Mouse (Mus musculus): ENCODE results near the gene Spast. TPM values are rescaled to one million over a fixed set of nuclear protein-coding genes. Genes with fewer than 3 reads are reported as not detected.

The Spast gene
- total and polyA plus RNA-seq, 2 experiments from 2014 or later: 10.5 to 29.9 TPM

DNA sequence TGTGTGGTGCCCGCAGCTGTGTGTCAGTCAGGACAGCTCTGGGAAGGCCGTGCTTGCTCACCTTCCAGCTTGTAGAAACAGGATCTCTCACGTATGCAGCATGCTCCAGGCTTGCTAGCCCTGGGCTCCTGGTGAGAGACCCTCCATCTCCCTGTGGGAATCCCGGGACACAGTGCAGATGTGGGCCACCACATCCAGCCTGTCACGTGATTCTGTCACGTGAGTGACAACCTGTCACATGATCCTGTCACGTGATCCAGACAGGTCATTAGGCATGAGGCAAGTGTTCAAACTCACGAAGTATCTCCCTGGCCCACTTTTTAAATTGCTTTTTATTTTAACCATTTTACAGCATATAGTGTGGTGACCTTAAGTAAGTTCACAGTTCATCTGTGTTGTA is 74.5 kb downstream of the Spast start:
- Histone ChIP-seq H3K27me3 (ENCODE audit: control insufficient read depth, insufficient read depth, low read length) (no peaks in the 10 kb centered on the region), H3K4me1 (ENCODE audit: control insufficient read depth, insufficient read depth) (no peaks in the 10 kb centered on the region), H3K9me3 (replicated peaks; ENCODE audit: control insufficient read depth, low read length) (no peaks in the 10 kb centered on the region), H3K4me2 (ENCODE audit: low read depth, low read length) (no peak overlapping the region), H3K27ac (ENCODE audit: low read depth) (no peak overlapping the region), H3K4me3 (ENCODE audit: low read depth, low read length) (no peak overlapping the region), H3K36me3 (replicated peaks; ENCODE audit: control insufficient read depth, insufficient read depth, low read length) (peaks cover 80% of the 10 kb centered on the region), H3K9ac (replicated peaks; ENCODE audit: low read depth, low read length) (no peak overlapping the region)
- 88% methylated on average over 8 of the region's 8 CpGs for WGBS
- ATAC-seq (ENCODE audit: insufficient read depth, low read depth) (no peak), DNase-seq (ENCODE audit: low spot score) (no peak)
- no peak for TF ChIP-seq EP300 (IDR thresholded peaks at IDR 0.05; ENCODE audit: low read depth)
- TF ChIP-seq CTCF (IDR thresholded peaks at IDR 0.05; ENCODE audit: low read depth): no peak

GRCm38 (mm10) chr17:74414671-74415070 is 75.9 kb downstream of the Spast start:
- no peak for ATAC-seq (ENCODE audit: insufficient read depth, low read depth)
- no peaks in the 10 kb centered on the region for H3K9me3 ChIP-seq (replicated peaks; ENCODE audit: control insufficient read depth, low read length)
- H3K9ac ChIP-seq (replicated peaks; ENCODE audit: low read depth, low read length): no peak overlapping the region
- H3K4me2 ChIP-seq (ENCODE audit: low read depth, low read length): no peak overlapping the region
- H3K36me3 ChIP-seq (replicated peaks; ENCODE audit: control insufficient read depth, insufficient read depth, low read length): peaks cover 84% of the 10 kb centered on the region
- H3K4me1 ChIP-seq (ENCODE audit: control insufficient read depth, insufficient read depth): no peaks in the 10 kb centered on the region
- no peak overlapping the region for H3K4me3 ChIP-seq (ENCODE audit: low read depth, low read length)
- H3K27me3 ChIP-seq (ENCODE audit: control insufficient read depth, insufficient read depth, low read length): no peaks in the 10 kb centered on the region
- no peak overlapping the region for H3K27ac ChIP-seq (ENCODE audit: low read depth)
- DNase-seq (ENCODE audit: low spot score): no peak
- no peak for TF ChIP-seq CTCF (IDR thresholded peaks at IDR 0.05; ENCODE audit: low read depth)
- WGBS: 77% methylated on average over 1 of the region's 1 CpGs

DNA sequence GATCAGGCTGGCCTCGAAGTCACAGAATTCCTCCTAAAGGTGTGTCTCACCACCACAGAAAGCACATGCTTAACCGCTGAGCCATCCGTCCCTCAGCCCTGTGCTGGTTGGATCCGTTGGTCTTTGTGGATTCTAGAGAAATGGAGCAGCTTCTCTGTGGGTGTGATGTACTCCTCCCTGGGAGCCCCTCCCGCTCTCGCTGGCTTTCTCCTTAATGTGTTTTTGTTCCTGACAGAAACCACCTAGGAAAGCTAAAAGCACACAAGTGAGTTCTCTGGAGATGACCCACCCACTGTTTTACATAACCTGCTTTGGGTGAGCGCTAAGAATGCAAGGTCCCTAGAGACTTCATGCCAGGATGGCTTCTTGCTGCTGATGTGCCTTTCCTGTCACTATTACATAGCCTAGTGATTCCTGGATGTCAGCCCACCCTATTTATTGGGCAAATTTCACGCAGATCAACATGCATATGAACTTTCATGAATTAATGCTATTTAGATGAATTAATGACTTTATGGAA is 78.1 kb downstream of the Spast start:
- Histone ChIP-seq H3K4me3 (ENCODE audit: low read depth, low read length) (no peak overlapping the region), H3K4me2 (ENCODE audit: low read depth, low read length) (no peak overlapping the region), H3K27me3 (ENCODE audit: control insufficient read depth, insufficient read depth, low read length) (no peaks in the 10 kb centered on the region), H3K9ac (replicated peaks; ENCODE audit: low read depth, low read length) (no peak overlapping the region), H3K36me3 (replicated peaks; ENCODE audit: control insufficient read depth, insufficient read depth, low read length) (peaks cover 78% of the 10 kb centered on the region), H3K9me3 (replicated peaks; ENCODE audit: control insufficient read depth, low read length) (no peaks in the 10 kb centered on the region), H3K4me1 (ENCODE audit: control insufficient read depth, insufficient read depth) (no peaks in the 10 kb centered on the region), H3K27ac (ENCODE audit: low read depth) (no peak overlapping the region)
- WGBS: 87% methylated on average over 8 of the region's 8 CpGs
- TF ChIP-seq EP300 (IDR thresholded peaks at IDR 0.05; ENCODE audit: low read depth): no peak
- no peak for DNase-seq (ENCODE audit: low spot score)
- no peak for ATAC-seq (ENCODE audit: insufficient read depth, low read depth)

DNA sequence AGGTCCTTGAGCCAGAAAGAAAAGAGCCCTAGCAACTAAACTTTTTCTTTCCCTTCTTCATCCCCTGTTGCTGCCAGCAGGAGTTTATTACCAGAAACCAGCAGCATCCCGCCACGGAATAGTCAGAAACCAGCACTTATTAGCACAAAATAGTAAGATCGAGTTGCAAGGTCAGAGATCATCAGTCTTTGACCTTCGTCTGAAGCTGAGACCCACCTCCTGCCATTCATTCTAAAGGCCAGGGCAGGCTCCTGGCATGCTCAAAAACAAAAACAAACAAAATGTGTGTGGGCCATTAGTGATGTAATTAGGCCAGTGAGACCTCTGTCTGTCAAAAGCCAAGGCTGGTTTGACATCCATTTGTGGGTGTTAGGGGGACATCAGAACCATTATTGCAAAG is 79.4 kb downstream of the Spast start:
- Histone ChIP-seq H3K9me3 (replicated peaks; ENCODE audit: control insufficient read depth, low read length) (no peaks in the 10 kb centered on the region), H3K36me3 (replicated peaks; ENCODE audit: control insufficient read depth, insufficient read depth, low read length) (peaks cover 72% of the 10 kb centered on the region), H3K27ac (ENCODE audit: low read depth) (no peak overlapping the region), H3K4me1 (ENCODE audit: control insufficient read depth, insufficient read depth) (no peaks in the 10 kb centered on the region), H3K27me3 (ENCODE audit: control insufficient read depth, insufficient read depth, low read length) (no peaks in the 10 kb centered on the region), H3K4me3 (ENCODE audit: low read depth, low read length) (no peak overlapping the region), H3K4me2 (ENCODE audit: low read depth, low read length) (no peak overlapping the region), H3K9ac (replicated peaks; ENCODE audit: low read depth, low read length) (no peak overlapping the region)
- TF ChIP-seq CTCF (IDR thresholded peaks at IDR 0.05; ENCODE audit: low read depth) (no peak), EP300 (IDR thresholded peaks at IDR 0.05; ENCODE audit: low read depth) (no peak)
- ATAC-seq (ENCODE audit: insufficient read depth, low read depth) (no peak), DNase-seq (ENCODE audit: low spot score) (no peak)
- 82% methylated on average over 4 of the region's 4 CpGs for WGBS

- ATAC-seq (ENCODE audit: insufficient read depth, low read depth) (no peak), DNase-seq (ENCODE audit: low spot score) (no peak)
- 77% methylated on average over 2 of the region's 2 CpGs for WGBS
- TF ChIP-seq EP300 (IDR thresholded peaks at IDR 0.05; ENCODE audit: low read depth) (no peak), CTCF (IDR thresholded peaks at IDR 0.05; ENCODE audit: low read depth) (no peak)
- no peaks in the 10 kb centered on the region for H3K27me3 ChIP-seq (ENCODE audit: control insufficient read depth, insufficient read depth, low read length)
- H3K4me1 ChIP-seq (ENCODE audit: control insufficient read depth, insufficient read depth): 0 out of 2 replicates have a peak, but pooled peaks cover 3% of the 10 kb centered on the region
- H3K4me3 ChIP-seq (ENCODE audit: low read depth, low read length): no peak overlapping the region
- no peak overlapping the region for H3K9ac ChIP-seq (replicated peaks; ENCODE audit: low read depth, low read length)
- H3K9me3 ChIP-seq (replicated peaks; ENCODE audit: control insufficient read depth, low read length): no peaks in the 10 kb centered on the region
- peaks cover 60% of the 10 kb centered on the region for H3K36me3 ChIP-seq (replicated peaks; ENCODE audit: control insufficient read depth, insufficient read depth, low read length)
- H3K27ac ChIP-seq (ENCODE audit: low read depth): no peak overlapping the region
- H3K4me2 ChIP-seq (ENCODE audit: low read depth, low read length): no peak overlapping the region
Measured at GRCm38 (mm10) chr17:74420656-74421055, 81.9 kb downstream of the Spast start.

DNA sequence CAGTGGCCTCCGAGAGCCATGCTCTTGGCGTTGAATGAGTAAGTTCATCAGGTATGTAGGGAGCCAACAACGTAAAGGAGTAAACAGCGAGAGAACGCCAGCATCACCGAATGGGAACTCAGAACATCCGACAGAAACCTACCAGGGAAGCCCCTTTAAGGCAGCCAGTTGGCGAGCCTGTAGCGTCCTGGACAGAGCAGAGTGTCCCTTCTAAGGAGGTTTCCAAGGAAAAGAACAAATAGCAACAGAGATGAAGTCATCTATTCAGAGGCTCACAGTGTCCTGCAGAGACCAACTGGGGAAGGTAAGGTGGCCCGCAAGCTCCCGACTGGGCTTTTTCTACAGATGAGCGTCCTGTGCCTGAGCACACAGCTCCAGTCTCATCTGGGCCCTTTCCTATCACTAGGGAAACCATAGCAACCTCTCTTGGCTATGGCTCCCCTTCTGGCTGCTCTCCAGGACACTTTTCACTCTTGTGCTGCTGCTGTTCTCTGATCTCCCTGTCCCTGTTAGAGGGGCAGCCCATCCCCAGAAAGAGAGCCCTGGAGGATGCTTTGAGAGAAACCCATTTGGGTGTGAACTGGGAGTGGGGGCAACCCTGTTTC is 85.7 kb downstream of the Spast start:
- no peaks in the 10 kb centered on the region for H3K27me3 ChIP-seq (ENCODE audit: control insufficient read depth, insufficient read depth, low read length)
- peaks cover 34% of the 10 kb centered on the region for H3K36me3 ChIP-seq (replicated peaks; ENCODE audit: control insufficient read depth, insufficient read depth, low read length)
- peak; percentile 82 for ATAC-seq (ENCODE audit: insufficient read depth, low read depth)
- H3K27ac ChIP-seq (ENCODE audit: low read depth): no peak overlapping the region
- DNase-seq (ENCODE audit: low spot score): peak; percentile 55
- 72% methylated on average over 12 of the region's 12 CpGs for WGBS
- H3K4me3 ChIP-seq (ENCODE audit: low read depth, low read length): no peak overlapping the region
- TF ChIP-seq EP300 (IDR thresholded peaks at IDR 0.05; ENCODE audit: low read depth) (no peak), CTCF (IDR thresholded peaks at IDR 0.05; ENCODE audit: low read depth) (no peak; the same call in 1 of the 2 replicates)
- H3K9ac ChIP-seq (replicated peaks; ENCODE audit: low read depth, low read length): no peak overlapping the region
- H3K4me1 ChIP-seq (ENCODE audit: control insufficient read depth, insufficient read depth): 0 out of 2 replicates have a peak, but pooled peaks cover 3% of the 10 kb centered on the region
- H3K4me2 ChIP-seq (ENCODE audit: low read depth, low read length): no peak overlapping the region
- H3K9me3 ChIP-seq (replicated peaks; ENCODE audit: control insufficient read depth, low read length): no peaks in the 10 kb centered on the region
